Mouse (Mus musculus) hindbrain, embryonic 12.5 days (tissue): Measurements from ENCODE around the gene Jam3. TPM values are rescaled to one million over a fixed set of nuclear protein-coding genes. Genes with fewer than 3 reads are reported as not detected.

ENCODE experiments used
- ATAC-seq: fragments of 200-750 bp; cut with Nextera tagmentation; 2 replicates; pipeline ENCODE4 v1.8.0; 2017; ENCODE audit warnings: moderate TSS enrichment; ENCODE audit not compliant: low FRiP score
- H3K27ac ChIP-seq: fragments of 300-500 bp; sonication (generic); 2 replicates; pipeline ENCODE4 v1.5.1; 2016; ENCODE audit warnings: mild to moderate bottlenecking
- H3K27me3 ChIP-seq: fragments of 300-500 bp; sonication (generic); 2 replicates; pipeline ENCODE4 v1.6.1; 2016; ENCODE audit warnings: mild to moderate bottlenecking
- H3K36me3 ChIP-seq: fragments of 300-500 bp; sonication (generic); 2 replicates; pipeline ENCODE4 v1.6.1; 2016; ENCODE audit warnings: mild to moderate bottlenecking
- H3K4me1 ChIP-seq: fragments of 300-500 bp; sonication (generic); 2 replicates; pipeline ENCODE4 v1.6.1; 2016
- H3K4me2 ChIP-seq: fragments of 300-500 bp; sonication (generic); replicated peaks from 2 replicates; pipeline ENCODE4 v1.6.1; 2016; ENCODE audit warnings: mild to moderate bottlenecking
- H3K4me3 ChIP-seq: fragments of 300-500 bp; sonication (generic); 2 replicates; pipeline ENCODE4 v1.5.1; 2016; ENCODE audit warnings: mild to moderate bottlenecking
- H3K9ac ChIP-seq: fragments of 300-500 bp; sonication (generic); 2 replicates; pipeline ENCODE4 v1.6.1; 2016; ENCODE audit warnings: mild to moderate bottlenecking, moderate library complexity
- H3K9me3 ChIP-seq: fragments of 300-500 bp; sonication (generic); replicated peaks from 2 replicates; pipeline ENCODE4 v1.6.1; 2016; ENCODE audit warnings: mild to moderate bottlenecking
- WGBS: fragments of 180-500 bp; shearing (Covaris S2); methylation state at CpG from one replicate; pipeline ENCODE4 v1.1.7; 2016; 5-methylcytosine and 5-hydroxymethylcytosine counted together
- polyA plus RNA-seq: library from polyadenylated mRNA; unstranded; fragments of >200 nt; fragmentation: Nextera tagmentation; extraction: Ambion mirVana; gene quantifications from 2 replicates; pipeline ENCODE4 v1.2.1, GENCODE M21; 2016

The Jam3 gene
- polyA plus RNA-seq, 1 experiment from 2014 or later = 131 TPM

DNA sequence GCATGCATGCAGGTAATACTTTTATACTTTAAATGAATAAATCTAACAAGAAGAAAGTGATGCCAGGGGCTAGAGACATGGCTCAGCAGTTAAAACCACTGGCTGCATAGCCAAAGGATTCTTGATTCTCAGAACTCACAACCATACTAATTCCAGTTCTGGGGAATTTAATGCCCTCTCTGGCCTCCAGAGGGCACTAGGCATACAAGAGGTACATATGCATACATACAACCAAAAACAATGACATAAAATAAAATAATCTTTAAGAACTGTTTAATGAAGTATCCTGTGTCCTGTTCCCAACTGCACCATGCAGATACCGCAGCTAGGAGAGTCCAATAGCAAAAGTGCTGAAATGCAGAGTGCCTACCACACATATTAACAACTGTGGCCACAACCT, 20.8 kb downstream of the Jam3 start:
- Histone ChIP-seq H3K4me1 (no peaks in the 10 kb centered on the region), H3K9ac (no peak overlapping the region), H3K36me3 (peaks cover 3% of the 10 kb centered on the region; the same call in 1 of the 2 replicates), H3K4me3 (no peak overlapping the region), H3K4me2 (no peak overlapping the region), H3K27ac (no peak overlapping the region), H3K9me3 (no peaks in the 10 kb centered on the region), H3K27me3 (no peaks in the 10 kb centered on the region)
- ATAC-seq = no peak
- 81% methylated on average over 1 of the region's 1 CpGs for WGBS

DNA sequence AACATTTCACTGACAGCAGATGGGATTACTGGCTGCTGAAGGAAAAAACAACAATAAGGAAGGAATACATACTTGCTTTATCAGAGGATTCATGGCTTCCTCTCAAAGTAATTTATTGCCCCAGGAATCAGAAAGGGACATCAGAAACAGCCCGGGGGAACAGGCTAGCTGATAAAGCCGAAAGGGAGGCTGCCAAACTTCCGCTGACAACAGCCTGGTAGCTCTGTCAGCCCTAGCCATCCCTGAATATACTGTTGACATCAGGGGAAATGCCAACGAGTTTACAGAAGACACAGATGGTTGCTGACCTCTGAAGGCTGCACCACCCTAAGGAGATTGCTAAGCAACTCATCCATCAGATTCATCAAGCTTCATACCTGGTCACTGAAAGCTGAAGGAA, 26.6 kb downstream of the Jam3 start:
- 91% methylated on average over 4 of the region's 4 CpGs for WGBS
- no peaks in the 10 kb centered on the region for H3K27me3 ChIP-seq
- H3K4me2 ChIP-seq = no peak overlapping the region
- 0 out of 2 replicates have a peak, but pooled peaks cover 6% of the 10 kb centered on the region for H3K36me3 ChIP-seq
- no peak overlapping the region for H3K4me3 ChIP-seq
- H3K9ac ChIP-seq = no peak overlapping the region
- peaks cover 13% of the 10 kb centered on the region for H3K4me1 ChIP-seq
- H3K9me3 ChIP-seq = no peaks in the 10 kb centered on the region
- no peak for ATAC-seq
- no peak overlapping the region for H3K27ac ChIP-seq

DNA sequence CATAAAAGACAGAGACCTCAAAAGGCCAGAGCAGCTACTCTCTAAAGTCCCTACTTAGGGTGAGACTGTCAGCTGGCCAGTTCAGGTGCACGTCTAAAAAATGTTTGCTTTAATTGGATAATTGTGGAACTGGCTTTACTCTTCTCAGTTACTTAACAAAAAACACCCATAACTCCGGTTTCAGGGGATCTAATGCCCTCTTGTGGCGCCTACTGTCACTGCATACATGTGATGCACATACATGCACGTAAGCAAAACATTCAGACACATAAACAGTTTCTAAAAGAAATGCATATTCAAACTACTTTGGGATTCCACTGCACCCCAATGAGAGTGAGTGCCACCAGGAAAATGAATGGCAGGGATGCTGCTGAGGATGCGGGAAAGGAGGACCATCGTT, 28.7 kb downstream of the Jam3 start:
- H3K36me3 ChIP-seq = 0 out of 2 replicates have a peak, but pooled peaks cover 3% of the 10 kb centered on the region
- H3K4me2 ChIP-seq = no peak overlapping the region
- no peak for ATAC-seq
- H3K4me1 ChIP-seq = peaks cover 23% of the 10 kb centered on the region
- 91% methylated on average over 6 of the region's 6 CpGs for WGBS
- no peak overlapping the region for H3K27ac ChIP-seq
- no peaks in the 10 kb centered on the region for H3K27me3 ChIP-seq
- no peak overlapping the region for H3K4me3 ChIP-seq
- no peak overlapping the region for H3K9ac ChIP-seq
- H3K9me3 ChIP-seq = no peaks in the 10 kb centered on the region

DNA sequence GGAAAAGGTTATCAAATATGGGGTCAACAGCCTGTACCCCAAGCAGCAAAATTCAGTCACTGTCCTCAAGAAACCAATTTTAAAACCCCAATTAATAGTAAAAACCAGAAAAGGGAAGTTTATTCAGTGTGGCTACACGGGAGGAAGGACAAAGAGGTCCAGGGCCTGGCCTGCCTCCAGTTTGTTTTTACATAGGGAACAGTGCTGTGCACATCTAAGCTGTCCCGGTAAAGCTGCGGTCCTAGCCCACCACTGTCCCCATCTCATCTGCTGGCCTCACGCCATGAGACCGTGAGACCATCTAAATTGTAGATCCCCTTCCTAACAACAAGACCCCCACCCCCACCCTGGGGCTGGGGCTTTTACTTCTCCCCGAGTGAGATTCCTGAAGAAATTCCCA, 29.8 kb downstream of the Jam3 start:
- Histone ChIP-seq H3K4me2 (no peak overlapping the region), H3K4me3 (no peak overlapping the region), H3K27me3 (no peaks in the 10 kb centered on the region), H3K4me1 (peaks cover 23% of the 10 kb centered on the region), H3K9ac (no peak overlapping the region), H3K36me3 (0 out of 2 replicates have a peak, but pooled peaks cover 3% of the 10 kb centered on the region), H3K27ac (no peak overlapping the region), H3K9me3 (no peaks in the 10 kb centered on the region)
- ATAC-seq = no peak
- WGBS = 46% methylated on average over 6 of the region's 6 CpGs

DNA sequence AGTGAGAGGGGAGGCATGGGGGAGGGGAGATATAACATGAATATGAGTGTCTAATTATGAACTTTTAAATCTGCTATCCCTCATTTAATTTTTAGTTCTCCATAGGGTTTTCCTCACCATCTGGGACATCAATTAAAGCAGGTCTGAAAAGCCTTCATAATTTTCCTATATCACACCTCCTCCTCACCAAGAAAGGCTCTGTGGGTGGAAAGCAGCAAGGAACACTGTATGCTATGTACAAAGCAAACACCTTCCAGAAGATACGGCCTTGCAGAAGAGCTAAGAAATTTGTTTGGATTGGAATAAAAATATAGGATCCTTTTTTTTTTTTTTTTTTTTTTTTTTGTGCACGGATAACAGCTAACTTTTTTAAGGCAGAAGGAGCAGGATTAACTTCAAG, 31.3 kb downstream of the Jam3 start:
- WGBS = 90% methylated on average over 2 of the region's 2 CpGs
- Histone ChIP-seq H3K4me1 (peaks cover 23% of the 10 kb centered on the region), H3K36me3 (0 out of 2 replicates have a peak, but pooled peaks cover 3% of the 10 kb centered on the region), H3K9ac (no peak overlapping the region), H3K4me2 (no peak overlapping the region), H3K27ac (no peak overlapping the region), H3K4me3 (no peak overlapping the region), H3K27me3 (no peaks in the 10 kb centered on the region), H3K9me3 (no peaks in the 10 kb centered on the region)
- ATAC-seq = no peak

DNA sequence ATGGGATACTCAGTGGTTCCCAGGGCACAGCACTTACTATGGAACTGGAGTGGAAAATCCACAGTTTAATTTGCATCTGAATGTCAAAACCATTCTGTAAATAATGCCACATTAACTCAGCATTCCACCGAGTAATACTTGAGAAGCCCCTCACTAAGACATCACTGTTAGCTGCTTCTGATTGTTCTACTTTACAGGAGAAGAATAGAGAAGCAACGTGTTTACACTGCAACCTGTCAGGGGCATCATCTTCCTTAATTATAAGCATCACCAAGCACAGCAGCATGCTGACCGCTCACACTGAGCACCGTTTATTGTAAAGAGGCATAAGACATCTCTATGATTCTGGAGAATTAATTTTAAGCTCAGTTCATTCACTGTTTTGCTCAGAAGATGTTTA, 32.3 kb downstream of the Jam3 start:
- Histone ChIP-seq H3K27me3 (no peaks in the 10 kb centered on the region), H3K9ac (no peak overlapping the region), H3K4me3 (no peak overlapping the region), H3K4me1 (peaks cover 23% of the 10 kb centered on the region), H3K4me2 (no peak overlapping the region), H3K27ac (no peak overlapping the region), H3K36me3 (no peaks in the 10 kb centered on the region), H3K9me3 (no peaks in the 10 kb centered on the region)
- ATAC-seq = no peak
- 52% methylated on average over 4 of the region's 4 CpGs for WGBS

DNA sequence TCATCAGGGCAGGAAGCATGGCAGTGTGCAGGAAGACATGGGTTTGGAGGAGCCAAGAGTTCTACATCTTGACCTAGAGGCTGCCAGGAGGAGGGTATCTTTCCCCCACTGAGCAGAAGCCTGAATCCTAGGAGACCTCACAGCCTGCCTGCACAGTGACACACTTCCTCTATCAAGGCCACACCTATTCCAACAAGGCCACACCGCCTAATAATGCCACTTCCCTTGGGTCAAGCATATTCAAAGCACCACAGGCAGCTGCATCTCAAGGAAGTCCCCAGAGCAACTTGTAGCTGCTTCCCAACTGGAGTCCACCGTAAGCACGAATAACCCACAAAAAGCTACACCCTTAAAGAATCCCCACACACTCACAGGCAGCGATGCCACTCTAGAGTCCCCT, 33.1 kb downstream of the Jam3 start:
- Histone ChIP-seq H3K27ac (no peak overlapping the region), H3K27me3 (no peaks in the 10 kb centered on the region), H3K9me3 (no peaks in the 10 kb centered on the region), H3K4me3 (no peak overlapping the region), H3K9ac (no peak overlapping the region), H3K4me2 (no peak overlapping the region), H3K36me3 (no peaks in the 10 kb centered on the region), H3K4me1 (peaks cover 23% of the 10 kb centered on the region)
- 91% methylated on average over 4 of the region's 4 CpGs for WGBS
- ATAC-seq = no peak

DNA sequence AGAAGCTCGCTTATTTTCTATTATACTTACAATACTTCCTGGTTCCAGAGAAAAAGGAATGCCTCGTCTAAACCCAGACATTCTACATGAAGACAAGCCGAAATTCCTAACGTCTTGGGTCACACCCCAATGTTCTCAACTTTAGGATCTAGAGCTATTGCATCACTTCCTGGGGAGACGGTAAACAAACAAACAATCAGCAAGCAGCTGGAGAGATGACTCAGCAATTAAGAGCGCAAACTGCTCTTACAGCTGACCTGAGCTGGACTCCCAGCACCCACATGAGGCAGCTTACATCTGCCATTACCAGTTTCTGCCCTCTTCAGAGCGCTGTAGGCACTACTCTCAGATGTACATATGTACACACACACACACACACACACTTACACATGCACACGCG, 34.0 kb downstream of the Jam3 start:
- no peak overlapping the region for H3K4me2 ChIP-seq
- H3K27ac ChIP-seq = no peak overlapping the region
- H3K36me3 ChIP-seq = no peaks in the 10 kb centered on the region
- no peak for ATAC-seq
- H3K4me3 ChIP-seq = no peak overlapping the region
- H3K9ac ChIP-seq = no peak overlapping the region
- peaks cover 23% of the 10 kb centered on the region for H3K4me1 ChIP-seq
- 88% methylated on average over 9 of the region's 9 CpGs for WGBS
- H3K27me3 ChIP-seq = no peaks in the 10 kb centered on the region
- H3K9me3 ChIP-seq = no peaks in the 10 kb centered on the region

DNA sequence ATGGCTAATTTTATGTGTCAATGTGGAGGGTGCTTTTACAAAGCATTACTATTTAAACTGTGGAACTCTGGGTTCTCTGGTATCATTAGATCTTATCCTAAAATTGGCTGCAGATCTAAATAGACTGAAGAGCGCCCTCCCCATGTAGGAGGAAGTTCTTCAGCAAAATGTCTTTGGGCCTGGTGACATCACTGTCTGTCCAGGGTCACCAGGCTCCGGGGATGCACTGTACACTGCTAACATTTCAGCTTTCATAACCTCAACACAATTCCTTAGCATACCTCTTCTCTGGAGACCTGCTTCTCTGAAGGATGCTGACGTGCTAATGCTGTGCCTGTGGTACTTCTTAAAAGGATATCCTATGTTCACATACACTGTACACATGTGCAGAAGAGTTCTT, 43.5 kb downstream of the Jam3 start:
- no peak for ATAC-seq
- WGBS = 90% methylated on average over 3 of the region's 3 CpGs
- no peak overlapping the region for H3K4me3 ChIP-seq

DNA sequence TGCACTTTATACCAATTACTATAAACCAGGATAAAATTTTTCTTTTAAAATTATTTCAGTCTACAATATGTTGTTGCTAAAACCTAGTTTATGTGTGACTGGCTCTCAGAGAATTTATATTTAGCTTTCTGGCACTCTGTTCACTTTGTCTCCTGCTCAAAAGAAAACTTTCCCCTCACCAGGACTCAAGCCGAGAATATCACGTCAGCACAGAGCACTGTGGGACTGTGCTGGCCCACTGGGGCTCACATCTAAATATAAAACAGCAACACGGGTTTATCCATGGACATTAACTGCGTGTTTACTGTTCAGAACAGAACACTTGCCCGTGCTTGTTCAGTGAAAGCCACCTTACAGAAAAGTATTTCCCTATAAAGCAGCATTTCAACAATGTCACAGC, 44.5 kb downstream of the Jam3 start:
- Histone ChIP-seq H3K9ac (no peak overlapping the region), H3K27me3 (no peaks in the 10 kb centered on the region), H3K4me3 (no peak overlapping the region), H3K4me2 (no peak overlapping the region), H3K36me3 (no peaks in the 10 kb centered on the region), H3K4me1 (peaks cover 6% of the 10 kb centered on the region; the same call in 1 of the 2 replicates), H3K27ac (no peak overlapping the region), H3K9me3 (no peaks in the 10 kb centered on the region)
- 73% methylated on average over 5 of the region's 5 CpGs for WGBS
- ATAC-seq = no peak

More for the DNA sequence above, 43.5 kb downstream of the Jam3 start:
- Histone ChIP-seq H3K4me2 (no peak overlapping the region), H3K27ac (no peak overlapping the region), H3K27me3 (no peaks in the 10 kb centered on the region), H3K9ac (no peak overlapping the region), H3K36me3 (no peaks in the 10 kb centered on the region), H3K9me3 (no peaks in the 10 kb centered on the region), H3K4me1 (peaks cover 6% of the 10 kb centered on the region; the same call in 1 of the 2 replicates)

DNA sequence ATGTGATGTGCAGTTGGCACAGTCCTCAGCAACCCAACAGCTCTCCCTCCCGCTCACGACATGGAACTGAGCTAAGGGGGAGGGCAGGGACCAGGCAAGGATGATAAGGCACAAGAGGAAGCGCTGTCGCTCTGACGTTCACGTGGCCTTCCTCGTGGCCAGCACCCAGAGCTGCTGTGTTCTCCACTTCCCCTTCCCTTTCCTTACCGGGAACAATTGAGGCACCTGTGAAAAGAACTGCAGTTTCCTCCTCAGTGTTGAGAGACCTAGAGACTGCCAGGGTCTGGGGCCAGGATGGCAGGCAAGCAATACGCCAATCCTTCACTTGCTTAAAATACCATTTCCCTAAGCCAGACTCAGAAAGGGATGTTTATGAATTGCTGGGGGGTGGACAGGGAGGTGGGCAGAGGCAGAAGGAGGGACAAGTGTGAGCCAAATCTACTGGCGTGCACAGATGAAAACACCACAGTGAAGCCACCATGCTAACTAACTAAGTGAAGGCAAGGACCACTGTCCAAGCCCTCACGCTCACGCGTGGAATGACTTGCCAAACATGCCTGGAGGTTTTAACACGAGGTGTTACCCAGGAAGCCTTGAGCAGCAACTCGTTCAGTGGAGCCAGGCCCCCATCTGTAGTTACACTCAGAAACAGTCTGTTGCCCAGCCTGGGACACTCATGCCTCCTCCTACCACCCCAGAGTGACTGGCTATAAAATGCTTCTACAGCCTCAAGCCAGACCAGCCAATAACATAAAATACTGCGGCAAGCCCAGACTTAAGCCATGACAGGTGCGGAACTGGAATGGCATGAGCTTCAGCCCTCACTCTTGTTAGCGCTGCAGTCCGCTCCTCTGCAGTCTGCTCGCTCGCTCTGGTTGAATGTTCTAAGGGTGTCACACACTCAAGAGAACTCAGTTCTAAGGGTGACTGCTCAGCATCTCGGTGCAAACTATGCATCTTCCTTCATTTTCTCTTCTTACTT, 45.4 kb downstream of the Jam3 start:
- no peak overlapping the region for H3K27ac ChIP-seq
- 80% methylated on average over 22 of the region's 22 CpGs for WGBS

DNA sequence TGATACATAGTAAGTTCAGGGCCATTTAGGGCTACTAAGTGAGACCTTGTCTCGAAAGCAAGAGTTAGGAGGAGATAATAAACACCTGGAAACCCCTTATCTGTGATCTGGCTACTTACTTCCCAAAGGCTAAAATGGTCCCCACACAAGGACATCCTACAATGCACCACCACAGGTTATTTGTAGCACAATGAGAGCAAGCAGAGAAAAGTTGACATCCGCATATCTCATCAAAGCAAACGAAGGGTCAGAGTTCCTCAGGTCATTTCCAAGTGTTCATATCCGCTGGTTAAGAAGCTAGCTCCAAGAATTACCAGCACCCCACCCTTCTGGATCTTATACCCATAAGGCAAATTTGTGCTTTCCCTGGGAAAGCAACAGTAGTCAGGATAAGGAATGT, 46.8 kb downstream of the Jam3 start:
- ATAC-seq = no peak
- peaks cover 21% of the 10 kb centered on the region for H3K36me3 ChIP-seq
- no peak overlapping the region for H3K27ac ChIP-seq
- H3K9ac ChIP-seq = no peak overlapping the region
- H3K27me3 ChIP-seq = no peaks in the 10 kb centered on the region
- 91% methylated on average over 4 of the region's 4 CpGs for WGBS
- H3K9me3 ChIP-seq = no peaks in the 10 kb centered on the region
- peaks cover 6% of the 10 kb centered on the region; the same call in 1 of the 2 replicates for H3K4me1 ChIP-seq
- no peak overlapping the region for H3K4me2 ChIP-seq
- no peak overlapping the region for H3K4me3 ChIP-seq

More for the DNA sequence above, 45.4 kb downstream of the Jam3 start:
- Histone ChIP-seq H3K36me3 (peaks cover 7% of the 10 kb centered on the region), H3K9ac (no peak overlapping the region), H3K4me2 (no peak overlapping the region), H3K9me3 (no peaks in the 10 kb centered on the region), H3K4me1 (peaks cover 6% of the 10 kb centered on the region; the same call in 1 of the 2 replicates), H3K4me3 (no peak overlapping the region), H3K27me3 (no peaks in the 10 kb centered on the region)
- ATAC-seq = no peak
